Mouse (Mus musculus): ENCODE results near the gene Lmntd1. TPM values are rescaled to one million over a fixed set of nuclear protein-coding genes. Genes with fewer than 3 reads are reported as not detected.

Lmntd1 gene
- total and polyA plus RNA-seq, 3 experiments = 0.08 to 0.43 (median 0.26) TPM

DNA sequence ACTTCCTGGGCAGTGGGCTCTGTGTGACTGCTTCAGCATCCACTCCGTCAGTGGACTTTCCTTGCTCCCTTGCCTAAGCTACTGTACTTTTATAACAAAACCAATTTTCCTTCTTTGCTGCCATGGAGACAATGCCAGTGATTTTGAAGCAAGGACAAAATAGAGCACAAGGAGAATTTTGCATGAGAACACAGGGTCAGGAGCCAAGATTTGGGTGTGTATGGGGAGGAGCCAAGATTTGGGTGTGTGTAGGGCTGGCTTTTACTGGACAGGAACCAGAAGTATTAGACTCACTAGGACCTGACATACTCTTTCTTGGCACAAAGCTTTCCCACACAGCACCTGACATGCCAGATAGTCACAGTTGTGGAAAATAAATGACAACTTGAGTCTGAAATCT, 179.0 kb downstream of the Lmntd1 start:
- TF ChIP-seq E2F4 (IDR thresholded peaks at IDR 0.05; ENCODE audit: insufficient replicate concordance, low read depth, low read length) = no peak
- TF ChIP-seq KAT2A (IDR thresholded peaks at IDR 0.05; ENCODE audit: insufficient replicate concordance, low read length) = no peak
- TF ChIP-seq POLR2AphosphoS2 (IDR thresholded peaks at IDR 0.05; ENCODE audit: low read depth, low read length) = no peak
- no peak for TF ChIP-seq SIN3A (IDR thresholded peaks at IDR 0.05; ENCODE audit: low read length)
- TF ChIP-seq HCFC1 (IDR thresholded peaks at IDR 0.05; ENCODE audit: low read depth, low read length) = no peak
- TF ChIP-seq NRF1 (IDR thresholded peaks at IDR 0.05; ENCODE audit: low read depth, low read length) = no peak
- TF ChIP-seq ZMIZ1 (IDR thresholded peaks at IDR 0.05; ENCODE audit: low read depth, low read length) = no peak
- Histone ChIP-seq H3K36me3 (replicated peaks in 1 of 2; ENCODE audit: control insufficient read depth in 1 of 2, insufficient read depth in 1 of 2, low read length in 1 of 2) (no peaks in the 10 kb centered on the region), H3K27me3 (replicated peaks) (no peaks in the 10 kb centered on the region), H3K9ac (ENCODE audit: insufficient read depth, low read depth) (no peak overlapping the region), H3K4me3 (replicated peaks in 1 of 3; ENCODE audit: low read depth in 2 of 3, low read length in 2 of 3, poor library complexity in 1 of 3) (no peak overlapping the region), H3K4me1 (ENCODE audit: control insufficient read depth in 1 of 2, insufficient read depth in 2 of 2) (no peaks in the 10 kb centered on the region), H3K4me2 (ENCODE audit: insufficient read depth, low read depth, poor library complexity, severe bottlenecking) (no peak overlapping the region), H3K27ac (ENCODE audit: insufficient read depth, low read depth) (no peak overlapping the region), H3K79me2 (replicated peaks; ENCODE audit: control insufficient read depth, extremely low read depth, insufficient read depth, poor library complexity, severe bottlenecking) (no peaks in the 10 kb centered on the region), H3K9me3 (replicated peaks; ENCODE audit: low read length) (no peaks in the 10 kb centered on the region)
- dilution Hi-C loops (cut with MboI; ENCODE audit: extremely low pct_ligation_motif_present, extremely low pct_unique_long_range_greater_than_20kb, low sequenced_read_pairs) = no loop called here
- no peak for DNase-seq (ENCODE audit: extremely low read depth)
- in situ Hi-C loops (cut with MboI; ENCODE audit: low pct_ligation_motif_present, low pct_unique_long_range_greater_than_20kb, low sequenced_read_pairs) = no loop called here

DNA sequence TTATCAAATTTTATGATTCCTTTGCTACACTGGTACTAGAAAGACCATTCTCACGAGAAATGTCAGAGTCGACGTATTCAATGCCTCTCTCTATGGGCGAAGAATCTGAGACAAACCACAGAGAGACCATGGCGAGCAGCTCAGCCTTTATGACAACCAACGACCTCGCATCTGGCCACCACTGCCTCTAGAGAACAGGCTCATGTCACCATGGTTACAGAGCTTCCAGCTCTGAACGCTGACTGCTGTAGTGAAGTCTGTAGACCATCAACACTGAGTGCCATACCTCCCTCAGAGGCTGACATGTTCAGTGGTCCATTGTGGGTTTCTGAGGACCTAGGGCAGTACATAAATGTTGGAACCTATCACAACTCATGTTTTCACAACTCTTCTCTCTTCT, 180.2 kb downstream of the Lmntd1 start:
- no peak for TF ChIP-seq TBP (conservative IDR thresholded peaks at IDR 0.05; ENCODE audit: low read depth, low read length)
- no peak for TF ChIP-seq IRF4 (IDR thresholded peaks at IDR 0.05; ENCODE audit: low read depth, low read length)
- no peak for TF ChIP-seq ZKSCAN1 (IDR thresholded peaks at IDR 0.05; ENCODE audit: borderline replicate concordance, low read depth, low read length)
- no peak for TF ChIP-seq NRF1 (IDR thresholded peaks at IDR 0.05; ENCODE audit: low read depth, low read length)
- TF ChIP-seq NELFE (IDR thresholded peaks at IDR 0.05; ENCODE audit: low read depth, low read length) = no peak
- no peak for TF ChIP-seq MAZ (IDR thresholded peaks at IDR 0.05; ENCODE audit: low read depth, low read length)
- no peak for TF ChIP-seq ETS1 (conservative IDR thresholded peaks at IDR 0.05; ENCODE audit: low read depth, low read length)
- DNase-seq (ENCODE audit: extremely low read depth) = no peak
- no peaks in the 10 kb centered on the region for H3K36me3 ChIP-seq (replicated peaks in 1 of 2; ENCODE audit: control insufficient read depth in 1 of 2, insufficient read depth in 1 of 2, low read length in 1 of 2)
- no peaks in the 10 kb centered on the region for H3K27me3 ChIP-seq (replicated peaks)
- H3K27ac ChIP-seq (ENCODE audit: insufficient read depth, low read depth) = no peak overlapping the region
- no peak overlapping the region for H3K9ac ChIP-seq (ENCODE audit: insufficient read depth, low read depth)
- H3K9me3 ChIP-seq (replicated peaks; ENCODE audit: low read length) = no peaks in the 10 kb centered on the region
- in situ Hi-C loops (cut with MboI; ENCODE audit: low pct_ligation_motif_present, low pct_unique_long_range_greater_than_20kb, low sequenced_read_pairs) (no loop called here), dilution Hi-C loops (cut with MboI; ENCODE audit: extremely low pct_ligation_motif_present, extremely low pct_unique_long_range_greater_than_20kb, low sequenced_read_pairs) (no loop called here)
- H3K4me2 ChIP-seq (ENCODE audit: insufficient read depth, low read depth, poor library complexity, severe bottlenecking) = no peak overlapping the region
- no peaks in the 10 kb centered on the region for H3K79me2 ChIP-seq (replicated peaks; ENCODE audit: control insufficient read depth, extremely low read depth, insufficient read depth, poor library complexity, severe bottlenecking)
- H3K4me3 ChIP-seq (replicated peaks in 1 of 3; ENCODE audit: low read depth in 2 of 3, low read length in 2 of 3, poor library complexity in 1 of 3) = no peak overlapping the region
- no peaks in the 10 kb centered on the region for H3K4me1 ChIP-seq (ENCODE audit: control insufficient read depth in 1 of 2, insufficient read depth in 2 of 2)

Measured in CH12.LX (cell line).